Mouse (Mus musculus) C2C12 (cell line): ENCODE data around the gene Psip1.

ENCODE experiments used
- CEBPB ChIP-seq: IDR thresholded peaks from one replicate; pipeline ENCODE4 v1.6.1; 2011; ENCODE audit warnings: low read depth, mild to moderate bottlenecking, control low read depth, moderate library complexity
- CTCF ChIP-seq: IDR thresholded peaks from one replicate; pipeline ENCODE4 v1.5.1; 2011; ENCODE audit not compliant: control insufficient read depth, insufficient read depth, insufficient read length
- MAX ChIP-seq: IDR thresholded peaks from one replicate; pipeline ENCODE4 v1.6.1; 2011; ENCODE audit warnings: mild to moderate bottlenecking, control low read depth
- MYOG ChIP-seq: IDR thresholded peaks from one replicate; pipeline ENCODE4 v1.6.1; 2011; ENCODE audit not compliant: control insufficient read depth, insufficient read length; ENCODE audit errors: extremely low read depth
- USF1 ChIP-seq: IDR thresholded peaks from one replicate; pipeline ENCODE4 v1.6.1; 2011; ENCODE audit warnings: low read depth, mild to moderate bottlenecking, control low read depth, moderate library complexity

DNA sequence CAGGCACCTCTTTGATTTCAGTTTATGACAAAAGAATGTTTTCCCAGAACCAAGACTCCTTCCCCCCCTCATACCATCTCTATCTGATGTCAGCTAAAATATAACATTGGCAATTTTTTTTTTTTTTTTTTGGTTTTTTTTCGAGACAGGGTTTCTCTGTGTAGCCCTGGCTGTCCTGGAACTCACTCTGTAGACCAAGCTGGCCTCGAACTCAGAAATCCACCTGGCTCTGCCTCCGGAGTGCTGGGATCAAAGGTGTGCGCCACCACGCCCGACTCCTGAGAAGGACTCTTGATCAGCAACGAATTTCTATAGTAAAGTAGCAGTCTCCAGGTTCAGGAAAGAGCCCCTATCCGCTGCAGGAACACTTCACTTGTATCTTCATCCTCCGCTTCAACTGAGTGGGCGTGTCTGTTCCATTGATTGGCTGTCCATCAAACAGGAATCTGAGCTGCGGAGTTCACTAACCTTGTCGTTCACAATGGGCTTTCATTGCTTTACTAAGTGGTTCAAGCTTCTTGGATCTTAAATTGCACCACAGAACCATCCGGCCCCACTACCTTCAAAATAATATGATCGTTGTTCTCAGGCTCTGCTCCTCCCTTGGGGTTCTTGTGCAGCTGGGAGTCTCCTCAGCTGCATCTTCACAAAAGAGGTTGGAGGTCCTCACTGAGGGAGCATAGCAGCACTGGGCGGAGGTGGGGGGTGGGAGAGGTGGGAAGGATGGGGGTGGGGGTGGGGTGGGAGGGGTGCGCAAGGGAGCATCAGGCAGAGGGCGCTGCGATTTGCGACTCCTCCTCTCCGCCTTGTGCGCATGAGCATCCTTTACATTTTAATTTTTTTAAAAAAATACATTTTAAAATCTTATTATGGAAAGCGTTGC is 14.1 kb upstream of the Psip1 start:
- TF ChIP-seq CTCF (no peak), MYOG (no peak), MAX (no peak), CEBPB (no peak), USF1 (no peak)
